Mouse (Mus musculus) erythroblast, embryonic 14.5 days (primary cell): ENCODE data around the gene Akt1.

Experiments used
- GATA1 ChIP-seq: IDR thresholded peaks from 2 replicates; pipeline ENCODE4 v1.6.1; 2012; ENCODE audit warnings: low read length, inconsistent platforms, mixed read lengths
- TAL1 ChIP-seq: IDR thresholded peaks from 3 replicates; pipeline ENCODE4 v1.6.1; 2012; ENCODE audit warnings: low read length, inconsistent platforms, mixed read lengths

DNA sequence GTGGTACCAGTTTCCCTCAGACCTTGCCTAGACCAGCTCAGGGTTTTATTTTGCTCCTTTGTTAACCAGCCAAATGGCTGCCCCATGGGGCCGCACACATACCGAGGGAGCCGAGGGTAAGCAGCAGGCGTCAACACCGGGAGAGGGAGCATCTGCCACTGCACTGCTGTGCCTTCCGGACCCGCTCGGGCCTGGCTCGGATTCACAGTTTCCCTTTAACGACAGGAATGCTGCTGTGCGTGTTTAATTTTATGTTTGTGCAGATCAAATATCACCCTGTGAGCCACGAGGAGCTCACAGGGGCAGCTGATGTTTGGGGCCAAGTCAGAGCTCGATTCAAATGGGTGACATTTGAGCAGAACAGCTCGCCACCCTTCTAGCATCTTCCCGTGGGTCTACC, 25.8 kb upstream of the Akt1 start:
- TF ChIP-seq GATA1, result no peak
- TF ChIP-seq TAL1, result no peak
